Mouse (Mus musculus) stomach, postnatal 0 days (tissue): ENCODE data around the gene 1700020A23Rik. TPM values are rescaled to one million over a fixed set of nuclear protein-coding genes. Genes with fewer than 3 reads are reported as not detected.

Experiments
- ATAC-seq: fragments of 200-750 bp; cut with Nextera tagmentation; 2 replicates; pipeline ENCODE4 v1.8.0; 2017; ENCODE audit not compliant: low FRiP score, low TSS enrichment
- DNase-seq: peaks from one replicate; pipeline ENCODE4 v3.0.0-alpha.2; 2016; ENCODE audit warnings: low spot score
- H3K27ac ChIP-seq: fragments of 300-500 bp; sonication (generic); replicated peaks from 2 replicates; pipeline ENCODE4 v1.5.1; 2014; ENCODE audit warnings: mild to moderate bottlenecking, control low read depth
- H3K27me3 ChIP-seq: fragments of 300-500 bp; sonication (generic); 2 replicates; pipeline ENCODE4 v1.6.1; 2014; ENCODE audit warnings: low read length; ENCODE audit not compliant: control insufficient read depth, insufficient read depth
- H3K36me3 ChIP-seq: fragments of 300-500 bp; sonication (generic); 2 replicates; pipeline ENCODE4 v1.6.1; 2014; ENCODE audit warnings: low read length, mixed read lengths; ENCODE audit not compliant: control insufficient read depth, insufficient read depth
- H3K4me1 ChIP-seq: fragments of 300-500 bp; sonication (generic); replicated peaks from 2 replicates; pipeline ENCODE4 v1.6.1; 2014; ENCODE audit warnings: antibody characterized with exemption; ENCODE audit not compliant: control insufficient read depth, insufficient read depth
- H3K4me2 ChIP-seq: fragments of 300-500 bp; sonication (generic); replicated peaks from 2 replicates; pipeline ENCODE4 v1.6.1; 2014; ENCODE audit warnings: low read depth, mild to moderate bottlenecking, control low read depth, moderate library complexity
- H3K4me3 ChIP-seq: fragments of 300-500 bp; sonication (generic); 2 replicates; pipeline ENCODE4 v1.5.1; 2014; ENCODE audit warnings: low read depth, low read length, control low read depth
- H3K9ac ChIP-seq: fragments of 300-500 bp; sonication (generic); 2 replicates; pipeline ENCODE4 v1.6.1; 2014; ENCODE audit warnings: mild to moderate bottlenecking, low read length, control low read depth, mixed read lengths
- H3K9me3 ChIP-seq: fragments of 300-500 bp; sonication (generic); 2 replicates; pipeline ENCODE4 v1.6.1; 2016; ENCODE audit warnings: low read length; ENCODE audit not compliant: control insufficient read depth
- CTCF ChIP-seq: IDR thresholded peaks from 2 replicates; pipeline ENCODE4 v1.5.1; 2016; ENCODE audit warnings: antibody characterized with exemption, low read depth, mild to moderate bottlenecking, moderate library complexity
- EP300 ChIP-seq: optimal IDR thresholded peaks from 2 replicates; pipeline ENCODE3; 2016; ENCODE audit warnings: antibody characterized with exemption
- WGBS: fragments of 180-500 bp; shearing (Covaris S2); extraction: QIAGEN DNeasy Blood & Tissue Kit; methylation state at CpG from one replicate; pipeline ENCODE4 v1.1.7; 2014; 5-methylcytosine and 5-hydroxymethylcytosine counted together
- polyA plus RNA-seq: library from polyadenylated mRNA; unstranded; fragments of >200 nt; fragmentation: Nextera tagmentation; extraction: Ambion mirVana; gene quantifications from 2 replicates; pipeline ENCODE4 v1.2.1, GENCODE M21; 2015

The 1700020A23Rik gene
- polyA plus RNA-seq, 1 experiment from 2014 or later = not detected

DNA sequence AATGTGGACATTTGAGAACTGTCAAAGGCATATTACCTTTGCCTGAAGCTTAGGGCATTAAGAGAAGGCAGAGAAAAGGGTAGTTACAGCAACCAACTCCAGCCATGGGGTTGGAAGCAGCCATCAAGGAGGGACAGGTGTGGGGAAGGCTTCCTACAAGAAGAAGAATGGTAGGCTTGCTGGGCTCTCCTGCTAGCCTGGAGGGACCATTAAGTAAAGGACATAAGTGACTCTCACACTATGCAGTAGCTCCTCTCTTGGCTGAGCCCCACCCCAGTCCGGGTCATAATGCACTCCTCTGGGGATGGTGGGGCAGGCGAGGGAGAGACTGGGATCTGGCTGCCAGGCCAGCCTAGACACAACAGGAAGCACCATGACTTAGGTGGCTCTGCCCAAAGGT is 1.1 kb downstream of the 1700020A23Rik start, which contains the start of gene Tmem239:
TSS of gene Tmem239 (plus strand) at position 301 of the 400 bp plus-strand sequence.
- Histone ChIP-seq H3K36me3 (no peaks in the 10 kb centered on the region), H3K27me3 (no peaks in the 10 kb centered on the region), H3K9ac (no peak within 1 kb of the TSS), H3K4me3 (no peak within 1 kb of the TSS), H3K4me2 (no peak within 1 kb of the TSS), H3K27ac (no peak within 1 kb of the TSS), H3K4me1 (no peaks in the 10 kb centered on the region), H3K9me3 (no peaks in the 10 kb centered on the region)
- no peak for TF ChIP-seq CTCF
- TF ChIP-seq EP300 = no peak
- ATAC-seq (no peak), DNase-seq (no peak)
- 75% methylated on average over 2 of the region's 2 CpGs for WGBS

DNA sequence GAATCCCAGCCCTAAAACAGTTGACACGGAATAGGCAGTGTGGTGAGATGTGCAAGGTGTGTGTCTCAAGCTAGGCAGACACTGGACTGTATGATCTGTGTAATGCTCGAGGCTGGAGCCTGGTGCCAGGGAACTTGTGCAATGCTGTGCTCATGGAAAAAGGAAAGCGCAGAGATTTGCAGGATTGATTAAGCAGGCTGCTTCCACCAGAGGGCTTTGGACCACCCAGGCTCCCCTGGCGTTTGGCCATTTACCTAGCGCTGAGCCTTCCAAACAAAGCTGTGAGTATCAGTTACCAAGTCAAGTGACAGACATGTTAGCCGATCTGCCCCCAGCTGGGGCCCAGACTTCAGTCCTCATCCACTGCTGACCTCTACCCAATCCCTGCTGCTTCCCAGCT is 3.1 kb downstream of the 1700020A23Rik start:
- Histone ChIP-seq H3K9me3 (no peaks in the 10 kb centered on the region), H3K36me3 (no peaks in the 10 kb centered on the region), H3K4me2 (no peak overlapping the region), H3K9ac (no peak overlapping the region), H3K27me3 (no peaks in the 10 kb centered on the region), H3K27ac (no peak overlapping the region), H3K4me1 (no peaks in the 10 kb centered on the region), H3K4me3 (no peak overlapping the region)
- 14% methylated on average over 6 of the region's 6 CpGs for WGBS
- DNase-seq (no peak), ATAC-seq (peak; percentile 43; the same call in 1 of the 2 replicates)
- TF ChIP-seq CTCF (no peak; the same call in 1 of the 2 replicates), EP300 (no peak)

DNA sequence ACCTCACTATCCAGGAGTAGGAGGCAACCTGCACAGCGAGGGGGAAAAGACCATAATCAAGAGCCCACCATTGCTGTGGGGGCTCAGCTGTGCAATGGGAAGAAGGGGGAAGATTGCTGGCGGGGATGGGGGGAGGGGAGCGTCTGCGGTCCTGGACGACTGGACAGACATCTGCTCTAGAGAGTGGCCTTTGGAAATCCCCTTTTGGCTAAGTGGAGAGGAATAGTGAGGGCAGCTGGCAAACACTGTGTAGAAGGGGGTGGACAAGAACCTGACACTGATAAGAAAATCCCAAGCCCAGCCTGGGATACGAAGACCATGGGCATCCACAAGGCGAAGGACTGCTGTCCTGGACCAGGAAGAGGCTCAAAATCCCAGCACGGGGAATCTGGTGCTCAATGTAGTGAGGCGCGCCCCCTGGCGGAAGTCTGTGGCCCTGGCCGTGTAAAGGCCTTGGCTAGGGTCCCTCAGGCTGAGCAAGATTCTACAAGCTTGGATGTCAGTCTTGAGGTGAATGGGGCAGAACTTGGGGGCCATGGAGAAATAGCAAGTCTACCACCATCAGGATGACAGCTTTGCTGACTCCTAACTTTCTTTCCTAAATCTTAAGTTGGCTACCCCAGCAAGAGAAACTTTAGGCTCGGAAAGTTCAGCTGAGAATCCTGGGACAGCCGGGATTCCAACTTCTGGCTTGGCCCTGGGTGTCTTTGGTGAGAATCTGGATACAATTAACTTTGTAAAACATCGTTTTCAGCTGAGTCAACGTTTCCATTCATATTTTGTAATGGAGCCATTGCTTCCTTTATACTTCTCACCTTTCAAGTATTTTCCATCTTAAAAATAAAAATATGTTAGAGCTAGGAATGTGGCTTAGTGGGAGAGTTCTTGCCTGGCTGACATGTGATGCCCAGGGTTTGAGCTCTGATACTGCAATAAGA is 6.8 kb downstream of the 1700020A23Rik start:
- Histone ChIP-seq H3K36me3 (no peaks in the 10 kb centered on the region), H3K4me1 (no peaks in the 10 kb centered on the region), H3K4me3 (no peak overlapping the region), H3K9me3 (no peaks in the 10 kb centered on the region), H3K27me3 (no peaks in the 10 kb centered on the region), H3K9ac (no peak overlapping the region), H3K27ac (no peak overlapping the region), H3K4me2 (no peak overlapping the region)
- WGBS = 33% methylated on average over 16 of the region's 16 CpGs
- ATAC-seq = peak; percentile 85
- TF ChIP-seq EP300 = no peak
- TF ChIP-seq CTCF = peak; percentile 95
- peak; percentile 84 for DNase-seq

DNA sequence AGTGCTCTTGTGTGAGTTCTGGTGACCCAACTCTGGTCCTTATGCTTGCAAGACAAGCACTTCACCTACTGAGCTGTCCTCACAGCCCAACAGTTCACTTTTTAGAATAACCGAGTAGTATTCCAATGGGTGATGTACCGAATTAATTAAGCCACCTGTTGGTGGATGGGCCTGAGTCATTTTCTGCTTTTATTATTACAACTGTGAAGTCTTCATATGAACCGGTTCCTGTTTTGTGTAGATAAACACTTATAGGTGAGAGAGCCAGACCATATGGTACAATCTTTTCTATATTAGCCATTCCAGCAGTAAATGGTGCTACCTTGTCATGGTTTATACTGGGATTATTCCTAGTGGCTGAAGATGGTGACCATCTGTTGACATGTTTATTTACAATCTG is 7.7 kb downstream of the 1700020A23Rik start:
- WGBS = 65% methylated on average over 3 of the region's 3 CpGs
- no peak overlapping the region for H3K4me3 ChIP-seq
- DNase-seq = no peak
- TF ChIP-seq CTCF = no peak
- no peak for TF ChIP-seq EP300
- H3K27ac ChIP-seq = no peak overlapping the region
- H3K36me3 ChIP-seq = no peaks in the 10 kb centered on the region
- no peaks in the 10 kb centered on the region for H3K4me1 ChIP-seq
- no peak overlapping the region for H3K9ac ChIP-seq
- H3K4me2 ChIP-seq = no peak overlapping the region
- no peaks in the 10 kb centered on the region for H3K27me3 ChIP-seq
- H3K9me3 ChIP-seq = no peaks in the 10 kb centered on the region
- no peak for ATAC-seq

DNA sequence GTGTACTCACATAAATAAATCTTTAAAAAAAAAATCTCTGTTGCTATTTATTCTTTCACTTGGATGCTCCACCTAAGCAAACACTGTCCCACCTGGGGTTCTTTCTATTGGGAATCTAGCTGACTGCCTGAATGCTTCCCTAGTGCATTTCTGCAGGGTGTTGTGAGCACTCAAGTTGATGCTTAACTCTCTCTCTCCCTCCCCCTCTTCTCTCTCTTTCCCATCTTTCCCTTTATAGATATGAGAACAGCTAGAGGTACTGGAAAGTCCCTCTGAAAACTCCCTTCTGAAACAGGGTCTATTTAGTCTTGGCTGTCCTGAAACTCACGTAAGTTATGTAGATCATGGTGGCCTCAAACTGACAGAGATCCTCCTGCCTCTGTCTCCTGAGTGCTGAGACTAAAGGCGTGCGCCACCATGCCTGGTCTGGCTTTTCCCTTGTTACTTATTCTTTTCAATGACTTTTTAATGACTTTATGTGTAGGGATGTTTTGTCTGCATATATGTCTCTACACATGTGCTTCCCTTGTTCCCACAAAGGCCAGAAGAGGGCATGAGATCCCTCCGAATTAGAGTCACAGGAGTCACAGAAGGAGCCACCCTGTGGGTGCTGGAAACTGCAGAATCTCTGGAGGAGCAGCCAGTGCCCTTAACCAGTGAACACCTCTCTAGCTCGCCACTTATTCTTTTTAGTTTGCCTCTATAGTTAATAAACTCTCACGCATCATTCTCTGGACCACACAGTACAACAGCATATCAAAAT is 9.2 kb downstream of the 1700020A23Rik start:
- WGBS = 72% methylated on average over 6 of the region's 6 CpGs
- Histone ChIP-seq H3K4me3 (no peak overlapping the region), H3K4me1 (no peaks in the 10 kb centered on the region), H3K4me2 (no peak overlapping the region), H3K36me3 (peaks cover 3% of the 10 kb centered on the region; the same call in 1 of the 2 replicates), H3K27me3 (no peaks in the 10 kb centered on the region), H3K9me3 (no peaks in the 10 kb centered on the region), H3K9ac (no peak overlapping the region), H3K27ac (no peak overlapping the region)
- no peak for DNase-seq
- TF ChIP-seq CTCF = peak; percentile 48
- no peak for TF ChIP-seq EP300
- ATAC-seq = no peak
